In the genomic region with DNA sequence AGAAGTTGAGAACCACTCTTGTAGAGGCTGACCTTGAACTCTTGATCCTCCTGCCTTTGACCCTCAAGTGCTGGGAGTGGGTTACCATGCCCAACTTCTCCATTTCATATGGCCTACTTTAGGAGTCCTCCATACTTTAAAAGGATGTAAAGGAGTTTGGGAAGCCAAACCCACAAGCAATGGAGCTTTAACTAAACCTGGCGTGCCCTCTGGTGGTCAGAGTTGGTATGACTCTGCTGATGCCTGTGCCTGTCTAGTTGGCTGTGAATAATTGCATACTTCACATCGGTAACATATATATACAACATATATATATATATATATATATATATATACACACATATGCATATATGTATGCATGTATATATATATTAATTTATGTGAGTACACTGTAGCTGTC, we compare ENCODE assay signal across 9 mouse cellular contexts. TPM values are rescaled to one million over a fixed set of nuclear protein-coding genes. Genes with fewer than 3 reads are reported as not detected.
A peak's percentile ranks its signal among the peaks of the same experiment; 100 is the strongest.
DNase-seq lines count a peak whose midpoint lies in the region; ATAC-seq and TF ChIP-seq lines count a peak whose summit lies in the region.
"Had no signal": no experiment of that assay in that cellular context is flagged by ENCODE, and none has a peak within 500 bp of the region (broad histone marks: within the 10 kb centered on the region; RNA-seq: fewer than 3 reads in every experiment).

No protein-coding gene starts in this region.

- no peaks in the 10 kb centered on the region for H3K27me3 ChIP-seq in hindbrain, postnatal 0 days (ENCODE audit: insufficient read depth, low read length)
- H3K27me3 ChIP-seq in limb, embryonic 10.5 days (ENCODE audit: low read depth, poor library complexity, severe bottlenecking): 0 out of 2 replicates have a peak, but pooled peaks cover 4% of the 10 kb centered on the region

- H3K4me2 ChIP-seq in hindbrain, postnatal 0 days (ENCODE audit: low read depth, low read length): no peak overlapping the region

- no peaks in the 10 kb centered on the region for H3K9me3 ChIP-seq in hindbrain, postnatal 0 days (ENCODE audit: low read length)
- no peaks in the 10 kb centered on the region for H3K9me3 ChIP-seq in limb, embryonic 10.5 days (replicated peaks)

- no peak overlapping the region for H3K9ac ChIP-seq in hindbrain, postnatal 0 days (replicated peaks; ENCODE audit: low read length)

- H3K4me3 ChIP-seq in bone marrow, adult 2 months (replicated peaks; ENCODE audit: control insufficient read depth, low read depth, low read length): no peak overlapping the region
- H3K4me3 ChIP-seq in hindbrain, postnatal 0 days (ENCODE audit: low read length): no peak overlapping the region
- H3K4me3 ChIP-seq in limb, embryonic 10.5 days: no peak overlapping the region
- H3K4me3 ChIP-seq: erythroblast, embryonic 14.5 days had no signal

- ATAC-seq in erythroblast, adult 5-6 weeks (replicated peaks; ENCODE audit: low FRiP score, poor library complexity, severe bottlenecking): peak; percentile 69
- no peak for ATAC-seq in hindbrain, postnatal 0 days

- peak; percentile 81 for TF ChIP-seq CTCF in bone marrow, adult 2 months (IDR thresholded peaks at IDR 0.05; ENCODE audit: control insufficient read depth, insufficient read depth, low read length)
- peak; percentile 86 for TF ChIP-seq CTCF in hindbrain, postnatal 0 days (IDR thresholded peaks at IDR 0.05; ENCODE audit: low read depth)

- DNase-seq in left cerebral cortex, adult 18-20 months (ENCODE audit: low spot score in 2 of 2): peak; percentile 89 to 97
- DNase-seq in left cerebral cortex, adult 11 months (ENCODE audit: low spot score): no peak
- peak; percentile 81 for DNase-seq in hindbrain, postnatal 0 days (ENCODE audit: low spot score)
- peak; percentile 83 for DNase-seq in limb, embryonic 10.5 days (ENCODE audit: low spot score)
- peak; percentile 78 for DNase-seq in ovary, postnatal 14 days (ENCODE audit: low spot score)
- DNase-seq in urinary bladder, adult 18-20 months (ENCODE audit: low spot score in 2 of 2): peak; percentile 61 to 87

- WGBS in bone marrow, adult 2 months: 0% methylated on average over 2 of the region's 2 CpGs
- 6% methylated on average over 2 of the region's 2 CpGs for WGBS in hindbrain, postnatal 0 days
- 21% methylated on average over 2 of the region's 2 CpGs for WGBS in limb, embryonic 10.5 days

- no peak overlapping the region for H3K27ac ChIP-seq in bone marrow, adult 2 months (ENCODE audit: control insufficient read depth, insufficient read depth, low read depth, low read length, poor library complexity)
- no peak overlapping the region for H3K27ac ChIP-seq in hindbrain, postnatal 0 days
- no peak overlapping the region for H3K27ac ChIP-seq in limb, embryonic 10.5 days

- peaks cover 2% of the 10 kb centered on the region; the same call in 1 of the 2 replicates for H3K4me1 ChIP-seq in bone marrow, adult 2 months (ENCODE audit: control insufficient read depth, insufficient read depth, low read length)
- H3K4me1 ChIP-seq in hindbrain, postnatal 0 days (ENCODE audit: insufficient read depth, low read length): peaks cover 7% of the 10 kb centered on the region
- H3K4me1 ChIP-seq in limb, embryonic 10.5 days: peaks cover 17% of the 10 kb centered on the region

- H3K36me3 ChIP-seq in hindbrain, postnatal 0 days (ENCODE audit: insufficient read depth, low read length): no peaks in the 10 kb centered on the region
- no peaks in the 10 kb centered on the region for H3K36me3 ChIP-seq in limb, embryonic 10.5 days

- no peak for TF ChIP-seq POLR2A in bone marrow, adult 2 months (IDR thresholded peaks at IDR 0.05; ENCODE audit: borderline replicate concordance, control insufficient read depth, low read depth, low read length)

RNA-seq across cellular contexts. Expression of a gene that starts 4.2 kb away (rescaled TPM):
- total RNA-seq in left cerebral cortex, adult 18-20 months (2021): 1 to 10 TPM; 3.1 to 3.2 TPM
- 1.8 and 3.3 TPM in 2 replicates for polyA plus RNA-seq in bone marrow, adult 2 months (2011; ENCODE audit: insufficient read depth, insufficient read length, low replicate concordance, missing spikeins)
- 0.42 and 0.58 TPM in 2 replicates for total RNA-seq in erythroblast, adult 5-6 weeks (2015; ENCODE audit: low replicate concordance)
- total RNA-seq in erythroblast, adult 5-6 weeks (2017; ENCODE audit: low replicate concordance): 0.17 TPM in 1 of 2 replicates, not detected in the other
- total RNA-seq in hindbrain, postnatal 0 days (2014; rRNA removed): 5.7 and 22.1 TPM in 2 replicates
- polyA plus RNA-seq in hindbrain, postnatal 0 days (2015; fragmentation: Nextera tagmentation; extraction: Ambion mirVana): 2.5 and 3.4 TPM in 2 replicates
- 5.9 and 7.4 TPM in 2 replicates for polyA plus RNA-seq in limb, embryonic 10.5 days (2016; fragmentation: Nextera tagmentation; extraction: Ambion mirVana)

RNA-seq across cellular contexts. Expression of a gene that starts 7.4 kb away (rescaled TPM):
- total RNA-seq in left cerebral cortex, adult 18-20 months (2021): 1 to 10 TPM; 5.3 to 5.8 TPM
- polyA plus RNA-seq in bone marrow, adult 2 months (2011; ENCODE audit: insufficient read depth, insufficient read length, low replicate concordance, missing spikeins): 1.1 and 1.6 TPM in 2 replicates
- total RNA-seq in erythroblast, adult 5-6 weeks (2015; ENCODE audit: low replicate concordance): not detected in 2 replicates
- not detected in 2 replicates for total RNA-seq in erythroblast, adult 5-6 weeks (2017; ENCODE audit: low replicate concordance)
- 3.4 and 4.4 TPM in 2 replicates for total RNA-seq in hindbrain, postnatal 0 days (2014; rRNA removed)
- 5.8 and 6.6 TPM in 2 replicates for polyA plus RNA-seq in hindbrain, postnatal 0 days (2015; fragmentation: Nextera tagmentation; extraction: Ambion mirVana)
- 0.05 and 0.06 TPM in 2 replicates for polyA plus RNA-seq in limb, embryonic 10.5 days (2016; fragmentation: Nextera tagmentation; extraction: Ambion mirVana)
- polyA plus RNA-seq: erythroblast, embryonic 14.5 days had no signal

RNA-seq across cellular contexts. Expression of a gene that starts 38.7 kb away (rescaled TPM):
- total RNA-seq in left cerebral cortex, adult 18-20 months (2021): 100 to 1,000 TPM; 147 to 181 TPM
- 30.6 and 70.5 TPM in 2 replicates for polyA plus RNA-seq in bone marrow, adult 2 months (2011; ENCODE audit: insufficient read depth, insufficient read length, low replicate concordance, missing spikeins)
- 14.0 and 21.3 TPM in 2 replicates for total RNA-seq in erythroblast, adult 5-6 weeks (2015; ENCODE audit: low replicate concordance)
- total RNA-seq in erythroblast, adult 5-6 weeks (2017; ENCODE audit: low replicate concordance): 10.6 and 18.9 TPM in 2 replicates
- total RNA-seq in hindbrain, postnatal 0 days (2014; rRNA removed): 68.9 and 86.0 TPM in 2 replicates
- 140 and 143 TPM in 2 replicates for polyA plus RNA-seq in hindbrain, postnatal 0 days (2015; fragmentation: Nextera tagmentation; extraction: Ambion mirVana)
- polyA plus RNA-seq in limb, embryonic 10.5 days (2016; fragmentation: Nextera tagmentation; extraction: Ambion mirVana): 149 and 158 TPM in 2 replicates
